Mouse (Mus musculus): Measurements from ENCODE around the gene Edaradd. TPM values are rescaled to one million over a fixed set of nuclear protein-coding genes. Genes with fewer than 3 reads are reported as not detected.
"Not testable (repeated sequence)": the region's sequence is repeated elsewhere in the genome, so short reads cannot be mapped to it uniquely, and the experiment has no call there.

The Edaradd gene
- polyA plus RNA-seq, 1 experiment from 2014 or later, result 1.0 TPM

DNA sequence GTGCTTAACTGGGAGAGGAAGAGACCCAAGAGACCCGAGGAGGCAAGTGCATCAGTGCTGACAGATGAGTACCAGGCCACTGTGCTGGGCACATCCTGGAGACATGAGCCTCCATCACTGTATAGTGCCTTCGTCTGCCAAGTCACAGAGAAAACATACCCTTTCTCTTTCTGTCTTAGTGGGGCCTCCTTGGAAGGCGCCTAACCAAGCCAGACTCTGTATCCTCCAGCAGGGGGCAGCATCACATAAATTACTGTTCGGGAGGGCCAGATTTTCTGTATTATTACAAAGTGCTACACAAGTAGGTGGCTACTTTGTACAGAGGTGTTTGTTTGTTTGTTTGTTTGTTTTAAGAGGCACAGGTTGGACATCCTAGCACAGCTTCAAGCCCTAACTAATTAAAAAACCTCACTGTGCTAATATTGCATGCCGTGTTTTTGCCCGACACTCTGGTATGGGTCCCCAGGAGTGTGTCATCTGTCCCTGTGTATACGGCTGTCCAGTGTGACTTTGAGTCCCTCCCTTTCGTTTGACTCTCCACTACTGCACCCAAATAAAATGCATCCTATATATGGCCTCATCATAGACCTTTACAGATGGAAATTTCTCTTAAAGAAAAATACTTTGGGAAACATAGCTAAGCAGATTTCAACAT lies 46.4 kb downstream of the Edaradd start:
- Histone ChIP-seq H3K4me1 (replicated peaks; ENCODE audit: control insufficient read depth, insufficient read depth, low read length) (no peaks in the 10 kb centered on the region), H3K36me3 (ENCODE audit: control insufficient read depth, insufficient read depth, low read length) (no peaks in the 10 kb centered on the region), H3K4me2 (ENCODE audit: low read depth, low read length) (no peak overlapping the region), H3K9me3 (ENCODE audit: control insufficient read depth, low read length) (no peaks in the 10 kb centered on the region), H3K9ac (ENCODE audit: low read length) (no peak overlapping the region), H3K27me3 (ENCODE audit: control insufficient read depth, insufficient read depth, low read depth, low read length) (no peaks in the 10 kb centered on the region; the same call in 1 of the 2 replicates), H3K27ac (ENCODE audit: low read length) (no peak overlapping the region), H3K4me3 (ENCODE audit: low read length) (no peak overlapping the region)
- 34% methylated on average over 8 of the region's 8 CpGs for WGBS
- peak; percentile 35 for ATAC-seq (ENCODE audit: low read depth)

DNA sequence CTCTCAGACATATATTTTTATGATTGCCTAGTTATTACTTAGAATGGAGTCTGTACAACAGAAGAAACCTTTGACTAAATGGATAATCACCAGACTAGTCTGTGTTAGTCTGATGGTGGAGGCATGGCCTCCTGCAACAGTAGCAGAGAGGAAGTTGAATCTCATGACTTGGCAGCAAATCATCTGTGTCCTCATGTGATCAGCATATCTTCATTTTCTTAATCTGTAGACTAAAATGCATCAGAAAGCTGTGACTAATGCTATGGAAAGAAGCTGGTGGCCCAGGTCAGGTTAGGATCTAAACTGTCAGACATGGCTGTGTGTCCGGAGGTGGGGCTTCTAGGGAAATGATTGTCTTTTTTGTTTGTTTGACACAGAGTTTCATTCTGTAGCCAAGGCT lies 51.8 kb downstream of the Edaradd start:
- Histone ChIP-seq H3K4me1 (replicated peaks; ENCODE audit: control insufficient read depth, insufficient read depth, low read length) (no peaks in the 10 kb centered on the region), H3K9me3 (ENCODE audit: control insufficient read depth, low read length) (no peaks in the 10 kb centered on the region), H3K4me2 (ENCODE audit: low read depth, low read length) (no peak overlapping the region), H3K36me3 (ENCODE audit: control insufficient read depth, insufficient read depth, low read length) (no peaks in the 10 kb centered on the region), H3K9ac (ENCODE audit: low read length) (no peak overlapping the region), H3K27ac (ENCODE audit: low read length) (no peak overlapping the region), H3K4me3 (ENCODE audit: low read length) (no peak overlapping the region), H3K27me3 (ENCODE audit: control insufficient read depth, insufficient read depth, low read depth, low read length) (no peaks in the 10 kb centered on the region; the same call in 1 of the 2 replicates)
- 79% methylated on average over 1 of the region's 1 CpGs for WGBS
- ATAC-seq (ENCODE audit: low read depth), result no peak

DNA sequence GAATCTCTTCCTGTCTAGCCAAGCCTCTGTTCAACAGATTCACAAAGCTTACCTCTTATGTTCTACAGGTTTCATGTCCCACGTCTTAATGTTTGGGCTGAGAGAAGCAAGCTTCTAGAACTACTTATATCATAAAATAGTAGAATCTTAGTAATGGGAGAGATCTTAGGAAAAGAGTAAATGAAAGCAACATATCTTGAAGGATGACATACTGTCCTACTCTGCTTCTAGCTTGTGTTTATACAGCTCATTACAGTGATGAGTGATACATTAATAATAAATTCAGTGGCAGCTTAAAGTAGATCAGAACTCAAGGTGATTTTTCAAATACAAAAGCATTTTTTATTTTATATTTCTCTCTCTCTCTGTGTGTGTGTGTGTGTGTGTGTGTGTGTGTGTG lies 55.4 kb downstream of the Edaradd start, which contains the start of gene Lgals8:
Lgals8 (minus strand) TSS at position 101 of the 400 bp plus-strand sequence.
- no peaks in the 10 kb centered on the region for H3K9me3 ChIP-seq (ENCODE audit: control insufficient read depth, low read length)
- H3K4me2 ChIP-seq (ENCODE audit: low read depth, low read length), result no peak within 1 kb of the TSS
- no peak within 1 kb of the TSS for H3K9ac ChIP-seq (ENCODE audit: low read length)
- ATAC-seq (ENCODE audit: low read depth), result no peak
- 0 out of 2 replicates have a peak, but pooled peaks cover 3% of the 10 kb centered on the region for H3K4me1 ChIP-seq (replicated peaks; ENCODE audit: control insufficient read depth, insufficient read depth, low read length)
- H3K27me3 ChIP-seq (ENCODE audit: control insufficient read depth, insufficient read depth, low read depth, low read length), result no peaks in the 10 kb centered on the region
- H3K36me3 ChIP-seq (ENCODE audit: control insufficient read depth, insufficient read depth, low read length), result no peaks in the 10 kb centered on the region
- no peak within 1 kb of the TSS for H3K4me3 ChIP-seq (ENCODE audit: low read length)
- WGBS, result 60% methylated on average over 1 of the region's 1 CpGs
- no peak within 1 kb of the TSS for H3K27ac ChIP-seq (ENCODE audit: low read length)

DNA sequence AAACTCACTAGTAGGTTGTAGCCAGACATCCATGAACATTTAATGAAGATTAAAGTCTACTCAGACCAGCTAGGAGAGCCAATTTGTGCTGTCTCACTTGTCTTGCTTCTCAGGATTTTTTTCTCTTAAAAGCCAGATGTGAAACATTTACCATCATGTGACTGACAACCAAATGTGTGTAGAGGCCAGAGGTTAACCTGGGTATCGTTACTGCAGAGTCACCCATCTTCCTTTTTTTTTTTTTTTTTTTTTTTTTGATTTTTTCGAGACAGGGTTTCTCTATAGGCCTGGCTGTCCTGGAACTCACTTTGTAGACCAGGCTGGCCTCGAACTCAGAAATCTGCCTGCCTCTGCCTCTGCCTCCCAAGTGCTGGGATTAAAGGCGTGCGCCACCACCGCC lies 56.1 kb downstream of the Edaradd start:
- 79% methylated on average over 6 of the region's 6 CpGs for WGBS
- H3K4me2 ChIP-seq (ENCODE audit: low read depth, low read length); ATAC-seq (ENCODE audit: low read depth): not testable (repeated sequence)

DNA sequence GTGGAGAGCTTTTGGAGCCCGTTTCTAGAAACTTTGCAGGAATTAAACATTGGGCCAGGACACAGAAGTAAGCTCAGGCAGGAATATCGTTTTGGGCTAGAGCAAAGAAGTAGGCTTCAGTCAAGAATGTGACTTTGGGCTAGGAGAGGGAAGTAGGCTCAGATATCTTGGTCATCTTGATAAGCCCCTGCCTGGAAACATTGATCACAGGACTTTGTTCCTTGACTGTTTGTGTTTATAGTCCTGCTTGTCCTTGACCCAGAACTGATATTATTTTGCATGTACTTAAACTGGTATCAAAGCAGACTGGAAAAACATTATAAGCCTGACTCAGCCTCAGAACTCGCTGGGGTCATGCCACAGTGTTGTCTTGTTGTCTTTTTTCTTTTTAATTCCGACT lies 57.6 kb downstream of the Edaradd start:
- no peak overlapping the region for H3K27ac ChIP-seq (ENCODE audit: low read length)
- H3K9me3 ChIP-seq (ENCODE audit: control insufficient read depth, low read length), result no peaks in the 10 kb centered on the region
- H3K27me3 ChIP-seq (ENCODE audit: control insufficient read depth, insufficient read depth, low read depth, low read length), result no peaks in the 10 kb centered on the region
- no peak overlapping the region for H3K4me3 ChIP-seq (ENCODE audit: low read length)
- H3K4me2 ChIP-seq (ENCODE audit: low read depth, low read length), result no peak overlapping the region
- 0 out of 2 replicates have a peak, but pooled peaks cover 3% of the 10 kb centered on the region for H3K4me1 ChIP-seq (replicated peaks; ENCODE audit: control insufficient read depth, insufficient read depth, low read length)
- 0 out of 2 replicates have a peak, but pooled peaks cover 3% of the 10 kb centered on the region for H3K36me3 ChIP-seq (ENCODE audit: control insufficient read depth, insufficient read depth, low read length)
- no peak for ATAC-seq (ENCODE audit: low read depth)
- H3K9ac ChIP-seq (ENCODE audit: low read length), result no peak overlapping the region
- WGBS, result 70% methylated on average over 4 of the region's 4 CpGs

More for the DNA sequence above, 56.1 kb downstream of the Edaradd start:
- not testable (repeated sequence) for H3K9ac ChIP-seq (ENCODE audit: low read length); H3K27me3 ChIP-seq (ENCODE audit: control insufficient read depth, insufficient read depth, low read depth, low read length); H3K4me3 ChIP-seq (ENCODE audit: low read length); H3K4me1 ChIP-seq (replicated peaks; ENCODE audit: control insufficient read depth, insufficient read depth, low read length); H3K36me3 ChIP-seq (ENCODE audit: control insufficient read depth, insufficient read depth, low read length); H3K27ac ChIP-seq (ENCODE audit: low read length); H3K9me3 ChIP-seq (ENCODE audit: control insufficient read depth, low read length)

DNA sequence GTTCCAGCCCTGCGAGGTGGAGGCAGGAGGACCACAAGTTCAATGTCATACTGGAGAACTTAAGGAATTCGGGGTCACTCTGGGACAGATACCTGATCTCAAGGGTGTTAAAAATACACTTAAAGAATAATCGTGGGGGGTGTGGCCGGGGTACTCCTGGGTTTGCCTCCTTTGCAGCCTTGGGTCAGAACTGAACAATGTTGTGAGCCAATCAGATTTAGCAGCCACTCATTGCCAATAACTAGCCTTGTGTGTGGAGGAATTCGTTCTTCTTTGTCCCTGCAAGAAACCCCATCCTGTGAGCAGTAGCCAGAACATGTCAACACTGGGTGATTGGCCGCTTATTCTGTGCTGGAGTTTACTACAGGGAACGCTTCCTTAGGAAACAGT lies 58.5 kb downstream of the Edaradd start:
- H3K9me3 ChIP-seq (ENCODE audit: control insufficient read depth, low read length), result no peaks in the 10 kb centered on the region
- 0 out of 2 replicates have a peak, but pooled peaks cover 3% of the 10 kb centered on the region for H3K36me3 ChIP-seq (ENCODE audit: control insufficient read depth, insufficient read depth, low read length)
- 0 out of 2 replicates have a peak, but pooled peaks cover 3% of the 10 kb centered on the region for H3K4me1 ChIP-seq (replicated peaks; ENCODE audit: control insufficient read depth, insufficient read depth, low read length)
- H3K27me3 ChIP-seq (ENCODE audit: control insufficient read depth, insufficient read depth, low read depth, low read length), result no peaks in the 10 kb centered on the region
- H3K9ac ChIP-seq (ENCODE audit: low read length), result peak overlapping the region; percentile 87
- H3K4me2 ChIP-seq (ENCODE audit: low read depth, low read length), result peak overlapping the region; percentile 74
- H3K27ac ChIP-seq (ENCODE audit: low read length), result peak overlapping the region; percentile 64
- H3K4me3 ChIP-seq (ENCODE audit: low read length), result peak overlapping the region; percentile 91
- under 1% methylated on average over 7 of the region's 7 CpGs for WGBS
- ATAC-seq (ENCODE audit: low read depth), result peak; percentile 41; the same call in 1 of the 2 replicates

DNA sequence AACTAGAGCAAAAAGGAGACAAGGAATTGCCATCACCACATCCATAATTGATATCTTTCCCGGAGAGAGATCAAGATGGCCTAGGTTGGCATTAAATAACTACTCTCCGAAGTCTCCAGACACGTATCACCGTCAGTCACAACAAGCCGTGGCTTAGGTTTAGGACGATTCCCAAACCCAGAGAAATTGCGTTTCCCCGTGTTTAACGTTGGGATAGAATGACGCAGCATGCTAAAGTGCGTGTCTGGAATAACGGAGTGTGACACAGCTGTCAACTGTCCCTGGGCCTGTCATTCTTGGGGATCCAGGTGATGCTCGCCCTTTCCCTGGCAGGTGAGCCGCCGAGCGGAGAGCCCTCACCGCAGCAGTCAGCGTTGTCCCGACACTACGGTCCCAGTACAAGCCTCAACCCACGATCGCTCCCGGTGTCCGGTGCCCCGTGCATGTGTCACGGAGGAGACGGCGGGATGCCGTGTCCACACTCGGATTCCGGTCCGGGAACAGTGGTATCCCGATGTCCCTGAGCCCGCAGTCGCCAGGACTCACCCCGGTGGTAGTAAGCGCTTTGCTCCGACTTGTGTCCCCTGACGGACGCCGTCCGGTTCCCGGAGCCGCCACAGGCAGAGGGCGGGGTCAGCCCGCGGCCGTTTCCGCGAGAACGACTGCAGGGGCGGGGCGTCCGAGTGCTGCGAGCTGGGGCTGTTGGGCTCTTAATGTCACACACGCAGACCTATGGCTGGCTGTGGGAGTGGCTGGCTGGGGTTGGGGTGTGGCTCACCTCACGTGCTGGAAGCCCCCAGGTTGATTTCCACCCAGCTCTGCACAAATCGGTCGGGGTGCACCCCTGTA lies 59.1 kb downstream of the Edaradd start:
- no peaks in the 10 kb centered on the region for H3K9me3 ChIP-seq (ENCODE audit: control insufficient read depth, low read length)
- H3K27me3 ChIP-seq (ENCODE audit: control insufficient read depth, insufficient read depth, low read depth, low read length), result no peaks in the 10 kb centered on the region

DNA sequence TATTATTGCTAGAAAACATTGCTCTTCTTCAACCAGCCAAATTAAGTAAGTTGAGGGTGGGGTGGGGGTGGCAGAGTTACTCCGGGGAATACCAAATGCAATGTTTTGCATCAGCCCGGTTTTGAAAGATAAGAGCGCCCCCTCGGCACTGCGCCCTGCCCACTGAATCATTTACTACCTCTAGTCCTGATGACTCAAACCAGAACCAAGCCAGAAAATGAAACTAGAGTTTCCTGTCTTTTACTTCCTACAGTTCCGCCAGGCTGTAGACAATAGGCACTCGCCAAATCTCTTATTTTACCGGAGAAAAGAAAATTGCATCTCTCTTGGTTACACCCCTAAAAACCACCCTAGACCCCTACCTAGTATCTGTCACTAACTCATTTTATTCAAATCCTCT lies 59.8 kb downstream of the Edaradd start:
- 0 out of 2 replicates have a peak, but pooled peaks cover 3% of the 10 kb centered on the region for H3K4me1 ChIP-seq (replicated peaks; ENCODE audit: control insufficient read depth, insufficient read depth, low read length)
- peak overlapping the region; percentile 87 for H3K9ac ChIP-seq (ENCODE audit: low read length)
- H3K4me3 ChIP-seq (ENCODE audit: low read length), result peak overlapping the region; percentile 91
- peak; percentile 37 for ATAC-seq (ENCODE audit: low read depth)
- H3K36me3 ChIP-seq (ENCODE audit: control insufficient read depth, insufficient read depth, low read length), result 0 out of 2 replicates have a peak, but pooled peaks cover 3% of the 10 kb centered on the region
- peak overlapping the region; percentile 73 for H3K27ac ChIP-seq (ENCODE audit: low read length)
- H3K9me3 ChIP-seq (ENCODE audit: control insufficient read depth, low read length), result no peaks in the 10 kb centered on the region
- H3K4me2 ChIP-seq (ENCODE audit: low read depth, low read length), result peak overlapping the region; percentile 74
- WGBS, result 3% methylated on average over 8 of the region's 8 CpGs
- no peaks in the 10 kb centered on the region for H3K27me3 ChIP-seq (ENCODE audit: control insufficient read depth, insufficient read depth, low read depth, low read length)

More for the DNA sequence above, 59.1 kb downstream of the Edaradd start:
- peak overlapping the region; percentile 73 for H3K27ac ChIP-seq (ENCODE audit: low read length)
- 0 out of 2 replicates have a peak, but pooled peaks cover 3% of the 10 kb centered on the region for H3K4me1 ChIP-seq (replicated peaks; ENCODE audit: control insufficient read depth, insufficient read depth, low read length)
- under 1% methylated on average over 59 of the region's 59 CpGs for WGBS
- 0 out of 2 replicates have a peak, but pooled peaks cover 3% of the 10 kb centered on the region for H3K36me3 ChIP-seq (ENCODE audit: control insufficient read depth, insufficient read depth, low read length)
- peak overlapping the region; percentile 91 for H3K4me3 ChIP-seq (ENCODE audit: low read length)
- H3K4me2 ChIP-seq (ENCODE audit: low read depth, low read length), result peak overlapping the region; percentile 74
- ATAC-seq (ENCODE audit: low read depth), result peak; percentile 98
- H3K9ac ChIP-seq (ENCODE audit: low read length), result peak overlapping the region; percentile 87

DNA sequence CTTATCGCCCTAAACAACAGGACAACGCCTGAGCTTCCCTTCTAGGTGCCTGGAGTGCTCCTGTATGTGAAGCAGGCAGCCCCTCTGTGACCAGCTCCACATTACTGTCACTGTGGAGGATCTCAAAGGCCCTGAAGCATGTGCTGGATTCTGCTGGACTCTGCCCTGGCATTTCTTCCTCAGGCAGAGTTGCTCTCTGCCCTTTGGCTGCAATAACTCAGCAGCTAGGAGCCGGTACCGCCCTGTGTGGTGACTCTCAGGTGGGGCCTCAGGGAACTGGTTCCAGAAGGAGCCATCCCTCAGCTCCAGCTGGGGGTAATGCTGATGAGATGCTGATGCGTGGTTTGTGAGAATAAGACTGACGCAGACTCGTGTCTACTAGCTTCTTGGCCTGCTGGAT lies 63.5 kb downstream of the Edaradd start:
- Histone ChIP-seq H3K9me3 (ENCODE audit: control insufficient read depth, low read length) (no peaks in the 10 kb centered on the region), H3K27ac (ENCODE audit: low read length) (no peak overlapping the region), H3K27me3 (ENCODE audit: control insufficient read depth, insufficient read depth, low read depth, low read length) (no peaks in the 10 kb centered on the region), H3K36me3 (ENCODE audit: control insufficient read depth, insufficient read depth, low read length) (peaks cover 12% of the 10 kb centered on the region; the same call in 1 of the 2 replicates), H3K4me1 (replicated peaks; ENCODE audit: control insufficient read depth, insufficient read depth, low read length) (no peaks in the 10 kb centered on the region), H3K4me2 (ENCODE audit: low read depth, low read length) (no peak overlapping the region), H3K9ac (ENCODE audit: low read length) (no peak overlapping the region), H3K4me3 (ENCODE audit: low read length) (no peak overlapping the region)
- ATAC-seq (ENCODE audit: low read depth), result no peak
- 71% methylated on average over 7 of the region's 7 CpGs for WGBS

All from lung, embryonic 16.5 days (tissue).